Mouse (Mus musculus) embryo, embryonic 11 days (tissue): ENCODE results near the gene Gm21170.
"Not testable (repeated sequence)": the region's sequence is repeated elsewhere in the genome, so short reads cannot be mapped to it uniquely, and the experiment has no call there.

ENCODE experiments used
- DNase-seq: peaks from one replicate; pipeline ENCODE4 v3.0.0-alpha.2; 2015

Gm21170 gene

DNA sequence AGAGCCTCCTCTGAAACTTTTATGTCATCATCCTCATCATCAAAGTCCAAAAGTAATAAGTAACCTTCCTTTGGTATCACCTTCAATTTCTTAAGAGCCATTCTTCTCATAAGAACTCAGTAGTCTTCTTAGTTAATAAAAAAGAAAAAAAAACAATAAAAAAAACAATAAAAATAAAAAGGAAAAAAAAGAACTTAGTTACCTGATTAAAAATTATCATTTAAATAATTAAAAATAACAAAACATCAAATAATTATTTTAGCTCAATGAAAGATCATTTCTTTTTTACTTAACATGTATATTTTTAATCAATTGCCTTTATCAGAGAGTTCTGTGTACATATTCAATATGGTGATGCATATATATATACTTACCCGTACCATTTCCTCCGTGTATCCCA is at the start of gene Gm21170:
TSS of gene Gm21170 (minus strand) at position 101 of the 400 bp plus-strand sequence.
- not testable (repeated sequence) for DNase-seq
